Mouse (Mus musculus): ENCODE results near the gene Mypn. TPM values are rescaled to one million over a fixed set of nuclear protein-coding genes. Genes with fewer than 3 reads are reported as not detected.

Mypn gene
- polyA plus RNA-seq, 1 experiment from 2014 or later, result 0.06 TPM

DNA sequence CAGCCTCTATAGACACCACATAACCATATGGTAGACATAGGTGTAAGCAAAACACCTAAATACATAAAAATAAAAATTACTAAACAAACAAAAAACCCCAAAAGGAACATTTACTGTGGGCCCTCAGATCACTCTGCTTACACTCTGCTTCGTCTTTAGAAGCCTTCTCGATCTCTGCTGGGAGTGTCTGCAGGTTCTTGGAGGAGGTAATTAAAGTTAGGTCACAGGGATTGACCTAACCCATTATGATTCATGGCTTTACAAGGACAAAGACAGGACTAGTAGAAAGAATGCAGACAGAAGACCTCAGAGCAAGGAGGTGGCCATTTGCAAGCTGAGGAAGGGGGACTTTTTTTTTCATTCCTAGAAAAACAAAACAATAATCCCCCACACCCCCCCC, 33.5 kb upstream of the Mypn start:
- 0 out of 2 replicates have a peak, but pooled peaks cover under 1% of the 10 kb centered on the region for H3K4me1 ChIP-seq
- H3K27me3 ChIP-seq (replicated peaks), result no peaks in the 10 kb centered on the region
- H3K9ac ChIP-seq, result no peak overlapping the region
- no peak overlapping the region for H3K4me3 ChIP-seq (replicated peaks)
- no peak for ATAC-seq (ENCODE audit: insufficient read depth, low FRiP score, low read depth)
- no peak overlapping the region for H3K4me2 ChIP-seq
- no peaks in the 10 kb centered on the region for H3K36me3 ChIP-seq
- H3K9me3 ChIP-seq, result no peaks in the 10 kb centered on the region
- no peak overlapping the region for H3K27ac ChIP-seq
- 62% methylated on average over 2 of the region's 2 CpGs for WGBS

DNA sequence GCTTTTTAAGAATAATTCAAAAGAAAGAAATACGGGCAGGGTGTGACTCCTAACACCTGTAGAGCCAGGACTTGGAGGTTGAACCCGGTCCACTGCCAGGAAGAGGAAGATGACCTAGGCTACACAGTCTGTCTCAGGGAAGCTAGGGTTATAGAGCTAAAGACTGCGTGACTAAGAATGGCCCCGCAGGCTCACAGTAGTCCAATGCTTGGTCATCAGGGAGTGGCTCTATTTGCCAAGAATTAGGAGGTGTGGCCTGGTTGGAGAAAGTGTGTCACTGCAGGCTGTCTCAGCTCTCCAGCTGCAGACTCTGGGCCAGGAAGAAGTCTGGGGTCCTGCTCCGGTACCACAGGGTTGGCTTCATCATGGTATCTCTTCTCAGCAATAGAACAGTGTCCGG, 32.9 kb upstream of the Mypn start:
- Histone ChIP-seq H3K4me2 (no peak overlapping the region), H3K27ac (no peak overlapping the region), H3K4me3 (replicated peaks) (no peak overlapping the region), H3K9me3 (no peaks in the 10 kb centered on the region), H3K27me3 (replicated peaks) (no peaks in the 10 kb centered on the region), H3K9ac (no peak overlapping the region), H3K36me3 (no peaks in the 10 kb centered on the region), H3K4me1 (no peaks in the 10 kb centered on the region)
- WGBS, result 88% methylated on average over 6 of the region's 6 CpGs
- no peak for ATAC-seq (ENCODE audit: insufficient read depth, low FRiP score, low read depth)

DNA sequence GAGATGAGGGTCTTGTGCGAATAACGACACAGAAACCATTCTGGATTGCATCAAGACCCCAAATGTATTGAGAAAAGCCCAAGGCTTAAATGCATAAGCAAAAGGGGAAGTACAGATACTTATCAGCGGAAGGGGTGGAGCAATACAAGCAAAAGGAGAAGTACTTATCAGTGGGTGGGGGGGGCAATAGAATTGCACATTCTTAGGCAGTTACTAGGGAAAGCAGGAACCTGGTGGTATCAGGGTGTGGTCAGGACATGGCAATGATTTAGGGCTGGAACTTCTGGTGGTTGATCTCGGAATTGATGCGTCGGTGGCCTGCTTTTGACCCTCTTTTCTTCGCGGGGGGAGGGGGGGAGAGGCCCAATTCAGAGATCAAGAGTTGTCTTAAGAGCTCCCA, 32.1 kb upstream of the Mypn start:
- Histone ChIP-seq H3K27me3 (replicated peaks) (no peaks in the 10 kb centered on the region), H3K36me3 (no peaks in the 10 kb centered on the region), H3K4me1 (no peaks in the 10 kb centered on the region), H3K9me3 (no peaks in the 10 kb centered on the region), H3K4me2 (no peak overlapping the region), H3K4me3 (replicated peaks) (no peak overlapping the region), H3K27ac (no peak overlapping the region), H3K9ac (no peak overlapping the region)
- ATAC-seq (ENCODE audit: insufficient read depth, low FRiP score, low read depth), result no peak
- WGBS, result 80% methylated on average over 8 of the region's 8 CpGs

DNA sequence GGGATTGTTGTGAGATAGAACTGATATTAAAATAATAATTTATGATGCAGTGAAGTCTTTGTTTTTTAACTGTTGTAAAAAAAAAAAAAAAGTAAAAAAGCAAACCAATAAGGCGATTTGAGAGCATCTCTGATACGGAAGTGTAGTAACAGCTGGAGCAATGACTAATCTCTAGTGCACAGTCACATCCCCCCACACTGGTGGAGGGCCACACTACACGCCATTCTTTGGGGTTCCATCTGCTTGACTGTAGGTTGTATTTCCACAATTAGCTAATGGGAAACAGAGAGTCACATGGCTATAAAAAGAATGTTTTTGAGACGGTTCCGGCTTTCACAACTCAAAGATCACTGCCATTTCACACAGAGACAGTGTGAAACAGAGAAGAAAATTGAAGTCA, 30.4 kb upstream of the Mypn start:
- Histone ChIP-seq H3K36me3 (no peaks in the 10 kb centered on the region), H3K27me3 (replicated peaks) (no peaks in the 10 kb centered on the region), H3K9me3 (no peaks in the 10 kb centered on the region), H3K9ac (no peak overlapping the region), H3K4me3 (replicated peaks) (no peak overlapping the region), H3K27ac (no peak overlapping the region), H3K4me1 (no peaks in the 10 kb centered on the region), H3K4me2 (no peak overlapping the region)
- WGBS, result 83% methylated on average over 5 of the region's 5 CpGs
- ATAC-seq (ENCODE audit: insufficient read depth, low FRiP score, low read depth), result no peak

DNA sequence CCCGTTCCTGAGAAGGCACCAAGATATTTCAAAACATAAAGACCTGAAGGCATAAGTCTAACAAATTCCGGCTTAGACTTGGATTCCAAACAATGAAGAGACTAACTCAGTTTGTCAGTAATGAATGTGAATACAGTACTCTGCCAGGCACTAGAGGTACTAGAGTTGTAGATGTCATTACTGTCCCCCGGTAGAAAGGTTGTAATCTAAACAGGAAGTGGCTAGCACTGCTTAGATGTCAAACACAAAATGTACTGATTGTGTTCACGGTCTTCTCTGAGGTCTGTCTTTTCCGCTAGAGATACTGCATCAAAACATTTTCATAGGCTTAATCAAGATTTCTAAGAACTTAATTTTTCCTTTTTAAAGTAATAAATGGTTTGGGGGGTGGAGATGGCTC, 27.9 kb upstream of the Mypn start:
- no peak overlapping the region for H3K4me3 ChIP-seq (replicated peaks)
- no peaks in the 10 kb centered on the region for H3K36me3 ChIP-seq
- no peak overlapping the region for H3K4me2 ChIP-seq
- H3K27me3 ChIP-seq (replicated peaks), result no peaks in the 10 kb centered on the region
- 31% methylated on average over 5 of the region's 5 CpGs for WGBS
- no peak overlapping the region for H3K9ac ChIP-seq
- no peaks in the 10 kb centered on the region for H3K9me3 ChIP-seq
- no peak for ATAC-seq (ENCODE audit: insufficient read depth, low FRiP score, low read depth)
- no peak overlapping the region for H3K27ac ChIP-seq
- no peaks in the 10 kb centered on the region for H3K4me1 ChIP-seq

DNA sequence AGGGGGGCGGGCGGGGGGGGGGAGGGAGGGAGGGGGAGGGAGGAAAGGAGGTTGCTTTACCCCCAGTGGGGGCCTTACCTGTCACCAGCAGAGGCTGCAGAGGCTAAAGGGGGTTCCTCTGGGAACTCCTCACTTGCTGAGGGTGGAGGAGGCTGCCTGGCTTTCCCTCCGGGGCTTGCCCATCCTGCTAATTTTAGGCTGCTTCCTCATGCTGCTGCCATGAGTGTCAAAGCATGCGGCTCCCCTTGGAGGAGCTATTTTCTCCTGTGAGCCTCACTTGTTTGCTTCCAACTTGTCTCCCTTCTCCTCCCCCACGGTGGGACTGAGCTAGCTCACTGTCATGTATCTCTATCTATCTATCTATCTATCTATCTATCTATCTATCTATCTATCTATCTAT, 27.1 kb upstream of the Mypn start:
- 19% methylated on average over 5 of the region's 5 CpGs for WGBS
- Histone ChIP-seq H3K4me3 (replicated peaks) (no peak overlapping the region), H3K4me1 (no peaks in the 10 kb centered on the region), H3K9ac (no peak overlapping the region), H3K27ac (no peak overlapping the region), H3K27me3 (replicated peaks) (no peaks in the 10 kb centered on the region), H3K9me3 (no peaks in the 10 kb centered on the region), H3K4me2 (no peak overlapping the region), H3K36me3 (no peaks in the 10 kb centered on the region)
- no peak for ATAC-seq (ENCODE audit: insufficient read depth, low FRiP score, low read depth)

DNA sequence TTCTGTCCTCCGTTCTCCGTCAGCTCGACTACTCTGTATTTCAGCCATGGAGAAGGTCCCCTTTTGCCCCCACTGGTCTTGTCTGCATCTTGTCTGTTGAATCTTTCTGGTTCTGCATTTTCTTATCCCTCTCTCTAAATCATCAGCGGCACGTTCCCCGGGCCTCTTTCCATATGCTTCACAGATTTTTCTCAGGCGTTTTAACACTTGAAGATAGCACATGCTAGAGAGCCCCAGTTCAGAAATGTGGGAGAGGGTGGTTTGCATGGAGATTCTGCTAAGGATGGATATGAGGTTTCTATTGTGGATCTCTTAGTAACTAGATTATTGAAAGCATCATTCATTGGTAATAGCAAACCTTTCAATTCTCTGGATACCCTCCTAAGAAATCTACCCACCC, 26.5 kb upstream of the Mypn start:
- H3K4me2 ChIP-seq, result no peak overlapping the region
- ATAC-seq (ENCODE audit: insufficient read depth, low FRiP score, low read depth), result no peak
- H3K27ac ChIP-seq, result no peak overlapping the region
- H3K4me1 ChIP-seq, result no peaks in the 10 kb centered on the region
- no peak overlapping the region for H3K9ac ChIP-seq
- no peak overlapping the region for H3K4me3 ChIP-seq (replicated peaks)
- H3K27me3 ChIP-seq (replicated peaks), result no peaks in the 10 kb centered on the region
- H3K9me3 ChIP-seq, result no peaks in the 10 kb centered on the region
- H3K36me3 ChIP-seq, result no peaks in the 10 kb centered on the region
- WGBS, result 79% methylated on average over 7 of the region's 7 CpGs

DNA sequence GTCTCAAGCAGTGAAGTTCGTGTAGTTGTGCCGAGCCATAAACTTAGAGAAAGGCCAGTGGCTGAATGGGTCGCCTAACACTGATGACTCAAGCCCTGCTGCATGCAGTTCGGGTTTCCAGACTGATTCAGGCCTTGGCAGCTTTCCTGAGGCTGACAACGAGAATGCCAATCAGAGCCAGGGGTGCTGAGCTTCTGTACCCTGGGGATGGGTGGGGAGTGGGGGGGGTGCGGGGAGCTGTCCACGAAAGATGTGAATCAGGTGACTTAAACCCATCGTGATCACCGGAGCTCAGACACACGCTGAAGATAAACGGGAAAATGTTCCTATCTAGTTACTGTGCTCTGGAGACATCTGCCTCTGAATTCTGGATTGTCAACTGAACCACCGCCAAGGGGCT, 20.6 kb upstream of the Mypn start:
- 73% methylated on average over 12 of the region's 12 CpGs for WGBS
- no peak for ATAC-seq (ENCODE audit: insufficient read depth, low FRiP score, low read depth)
- Histone ChIP-seq H3K4me3 (replicated peaks) (no peak overlapping the region), H3K9me3 (no peaks in the 10 kb centered on the region), H3K4me1 (no peaks in the 10 kb centered on the region), H3K9ac (no peak overlapping the region), H3K36me3 (no peaks in the 10 kb centered on the region), H3K4me2 (no peak overlapping the region), H3K27me3 (replicated peaks) (no peaks in the 10 kb centered on the region), H3K27ac (no peak overlapping the region)

DNA sequence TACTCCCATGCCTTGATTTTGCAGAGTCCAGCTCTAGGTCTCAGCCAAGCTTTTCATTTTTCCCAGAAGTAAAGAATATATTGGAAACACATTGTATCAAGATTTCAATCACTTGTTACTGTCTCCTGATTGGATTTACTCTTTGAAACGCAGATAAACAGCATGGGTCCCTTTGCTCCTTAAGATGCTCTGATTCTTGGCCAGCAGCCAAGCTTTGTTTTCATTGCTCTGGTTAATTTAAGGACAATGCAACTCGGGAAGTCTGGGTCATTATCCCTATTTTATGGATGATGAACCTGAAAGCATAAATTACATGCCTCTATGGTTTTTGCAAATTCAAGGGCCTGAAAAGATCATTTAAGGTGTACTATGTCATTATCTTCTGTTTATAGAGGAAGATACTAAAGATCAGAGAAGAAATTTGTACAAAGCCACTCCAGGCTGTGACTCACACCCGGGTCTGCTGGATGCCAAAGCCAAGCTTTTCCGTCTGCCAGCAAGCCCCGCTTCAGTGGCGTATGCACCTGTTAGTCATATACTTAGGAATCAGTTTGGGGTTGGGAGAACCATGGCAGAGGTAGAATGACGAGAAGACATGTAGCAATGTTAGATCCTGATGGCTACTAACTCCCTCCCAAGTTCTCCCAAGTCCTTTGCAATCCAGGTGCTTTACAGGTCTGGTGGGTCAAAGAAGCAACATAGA, 17.5 kb upstream of the Mypn start:
- Histone ChIP-seq H3K27ac (no peak overlapping the region), H3K4me2 (no peak overlapping the region), H3K9me3 (no peaks in the 10 kb centered on the region), H3K27me3 (replicated peaks) (no peaks in the 10 kb centered on the region), H3K36me3 (no peaks in the 10 kb centered on the region), H3K4me1 (no peaks in the 10 kb centered on the region), H3K9ac (no peak overlapping the region), H3K4me3 (replicated peaks) (no peak overlapping the region)
- 72% methylated on average over 7 of the region's 7 CpGs for WGBS
- no peak for ATAC-seq (ENCODE audit: insufficient read depth, low FRiP score, low read depth)

DNA sequence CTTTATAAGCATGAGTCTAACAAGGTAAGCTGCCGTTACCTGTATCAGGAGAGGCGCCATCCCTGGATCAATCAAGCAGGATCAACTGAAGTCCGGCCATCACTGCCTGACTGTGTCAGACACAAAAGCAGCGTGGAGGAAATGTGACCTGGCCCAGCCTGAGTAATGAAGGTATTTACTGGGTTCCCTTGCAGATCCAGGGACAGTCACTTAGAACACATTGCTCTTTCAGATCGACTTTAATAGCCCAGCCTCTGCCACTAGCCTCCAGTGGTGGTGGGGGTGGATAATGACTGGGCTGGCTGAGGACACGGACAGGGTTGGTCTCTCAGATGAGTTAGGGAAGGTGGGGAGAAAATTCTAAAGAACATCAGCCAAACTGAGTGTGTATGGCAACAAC, 5.1 kb upstream of the Mypn start:
- Histone ChIP-seq H3K9ac (no peak overlapping the region), H3K4me3 (replicated peaks) (no peak overlapping the region), H3K4me2 (no peak overlapping the region), H3K9me3 (no peaks in the 10 kb centered on the region), H3K27me3 (replicated peaks) (no peaks in the 10 kb centered on the region), H3K36me3 (no peaks in the 10 kb centered on the region), H3K27ac (no peak overlapping the region), H3K4me1 (no peaks in the 10 kb centered on the region)
- WGBS, result 60% methylated on average over 6 of the region's 6 CpGs
- ATAC-seq (ENCODE audit: insufficient read depth, low FRiP score, low read depth), result no peak

DNA sequence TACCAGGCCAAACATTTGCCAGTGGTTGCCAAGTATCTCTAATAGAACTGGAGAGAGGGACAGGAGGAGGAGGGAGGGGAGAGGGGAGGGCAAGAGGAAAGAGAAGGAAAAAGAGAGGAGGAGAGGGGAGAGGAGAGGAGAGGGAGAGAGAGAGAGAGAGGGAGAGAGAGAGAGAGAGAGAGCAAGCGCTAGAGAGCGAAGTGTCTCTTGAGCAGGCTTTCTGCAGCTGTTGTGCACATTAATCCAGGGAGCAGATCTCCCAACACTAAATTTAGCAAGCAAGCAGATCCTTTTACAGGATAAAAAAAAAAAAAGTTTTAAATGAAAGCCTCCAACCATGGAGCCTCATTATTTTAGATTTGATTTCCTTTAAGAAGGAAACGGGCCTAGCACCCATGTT, 750 bp downstream of the Mypn start:
- Histone ChIP-seq H3K9ac (no peak overlapping the region), H3K4me1 (no peaks in the 10 kb centered on the region), H3K9me3 (no peaks in the 10 kb centered on the region), H3K36me3 (no peaks in the 10 kb centered on the region), H3K27ac (no peak overlapping the region), H3K4me3 (replicated peaks) (no peak overlapping the region), H3K4me2 (no peak overlapping the region), H3K27me3 (replicated peaks) (no peaks in the 10 kb centered on the region)
- 54% methylated on average over 3 of the region's 3 CpGs for WGBS
- ATAC-seq (ENCODE audit: insufficient read depth, low FRiP score, low read depth), result no peak

DNA sequence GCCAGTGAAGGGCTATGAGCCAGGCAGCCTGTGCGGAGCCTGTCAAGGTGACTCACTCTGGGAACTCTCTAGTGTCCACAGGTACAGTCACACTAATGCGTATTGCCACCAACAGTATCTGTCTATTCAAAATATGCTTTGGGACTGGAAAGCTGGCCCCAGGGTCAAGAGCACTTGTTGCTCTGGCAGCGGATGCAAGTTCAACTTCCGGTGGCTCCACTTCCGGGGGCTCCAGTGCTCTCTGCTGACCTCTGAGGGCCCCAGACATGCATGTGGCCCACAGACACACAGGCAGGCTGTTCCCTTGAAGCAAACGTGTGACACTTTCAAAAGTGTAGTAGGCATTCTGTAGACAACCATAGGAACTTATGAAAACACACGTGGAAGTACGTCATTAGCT, 2.2 kb downstream of the Mypn start:
- no peaks in the 10 kb centered on the region for H3K27me3 ChIP-seq (replicated peaks)
- H3K27ac ChIP-seq, result no peak overlapping the region
- H3K4me1 ChIP-seq, result no peaks in the 10 kb centered on the region
- H3K4me2 ChIP-seq, result no peak overlapping the region
- H3K36me3 ChIP-seq, result no peaks in the 10 kb centered on the region
- H3K9me3 ChIP-seq, result no peaks in the 10 kb centered on the region
- H3K4me3 ChIP-seq (replicated peaks), result no peak overlapping the region
- 75% methylated on average over 8 of the region's 8 CpGs for WGBS
- no peak for ATAC-seq (ENCODE audit: insufficient read depth, low FRiP score, low read depth)
- no peak overlapping the region for H3K9ac ChIP-seq

DNA sequence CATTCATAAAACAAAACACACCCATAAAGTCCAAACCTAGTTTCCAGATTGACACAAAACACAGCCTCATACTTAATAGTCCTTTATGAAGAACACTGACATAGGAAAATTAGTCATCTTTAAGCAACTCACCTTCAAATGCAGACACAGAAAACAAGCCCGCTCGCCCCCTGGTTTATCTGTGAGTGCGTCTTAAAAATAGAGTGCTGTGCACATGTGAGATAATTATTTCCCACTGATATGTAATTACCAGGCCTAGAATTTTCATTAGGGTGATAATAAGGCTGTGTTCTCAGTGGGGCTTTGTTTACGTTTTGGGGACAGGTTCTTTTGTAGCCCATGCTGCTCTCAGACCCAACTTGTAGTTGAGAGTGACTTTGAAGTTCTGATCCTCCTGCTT, 4.7 kb downstream of the Mypn start:
- no peak overlapping the region for H3K27ac ChIP-seq
- WGBS, result 78% methylated on average over 4 of the region's 4 CpGs
- no peaks in the 10 kb centered on the region for H3K4me1 ChIP-seq
- H3K4me3 ChIP-seq (replicated peaks), result no peak overlapping the region
- H3K4me2 ChIP-seq, result no peak overlapping the region
- no peak for ATAC-seq (ENCODE audit: insufficient read depth, low FRiP score, low read depth)
- no peak overlapping the region for H3K9ac ChIP-seq
- H3K9me3 ChIP-seq, result no peaks in the 10 kb centered on the region
- no peaks in the 10 kb centered on the region for H3K27me3 ChIP-seq (replicated peaks)
- H3K36me3 ChIP-seq, result no peaks in the 10 kb centered on the region

Data from stomach, embryonic 15.5 days (tissue).